Mouse (Mus musculus) cortical plate, adult 2 months (tissue): ENCODE data around the gene Nudt16l1. TPM values are rescaled to one million over a fixed set of nuclear protein-coding genes. Genes with fewer than 3 reads are reported as not detected.
A peak's percentile ranks its signal among the peaks of the same experiment; 100 is the strongest.

Experiments used
- H3K27ac ChIP-seq: fragments of 200-500 bp; 2 replicates; pipeline ENCODE4 v1.5.1; 2012; ENCODE audit warnings: low read length, control low read depth, inconsistent platforms; ENCODE audit not compliant: insufficient read depth
- H3K4me1 ChIP-seq: fragments of 200-500 bp; 2 replicates; pipeline ENCODE4 v1.6.1; 2011; ENCODE audit warnings: low read length; ENCODE audit not compliant: control insufficient read depth, insufficient read depth
- H3K4me3 ChIP-seq: fragments of 200-500 bp; 2 replicates; pipeline ENCODE4 v1.5.1; 2011; ENCODE audit warnings: mild to moderate bottlenecking, low read length, control low read depth; ENCODE audit not compliant: insufficient read depth
- CTCF ChIP-seq: fragments of 200-500 bp; IDR thresholded peaks from 2 replicates; pipeline ENCODE4 v1.5.1; 2011; ENCODE audit warnings: mild to moderate bottlenecking, control low read depth, low read length; ENCODE audit not compliant: insufficient read depth; ENCODE audit errors: extremely low read depth
- POLR2A ChIP-seq: fragments of 200-500 bp; IDR thresholded peaks from 2 replicates; pipeline ENCODE4 v1.6.1; 2011; ENCODE audit warnings: mild to moderate bottlenecking, low read length, control low read depth; ENCODE audit not compliant: insufficient read depth; ENCODE audit errors: extremely low read depth
- polyA plus RNA-seq: library from polyadenylated mRNA; depleted of rRNA; stranded (reverse); fragments of >200 nt; gene quantifications from 2 replicates; pipeline ENCODE4 v1.2.3, GENCODE M21; 2012; rRNA removed

Gene Nudt16l1
- polyA plus RNA-seq, 1 experiment, result 102 TPM

GRCm38 (mm10) chr16:4968426-4968825, 29.9 kb downstream of the Nudt16l1 start:
- H3K4me1 ChIP-seq, result no peaks in the 10 kb centered on the region
- H3K4me3 ChIP-seq, result no peak overlapping the region
- no peak overlapping the region for H3K27ac ChIP-seq
- no peak for TF ChIP-seq CTCF
- TF ChIP-seq POLR2A, result no peak

GRCm38 (mm10) chr16:4969055-4969843, 30.7 kb downstream of the Nudt16l1 start:
- no peaks in the 10 kb centered on the region for H3K4me1 ChIP-seq
- no peak overlapping the region for H3K4me3 ChIP-seq
- no peak overlapping the region for H3K27ac ChIP-seq
- TF ChIP-seq POLR2A (no peak), CTCF (no peak)

DNA sequence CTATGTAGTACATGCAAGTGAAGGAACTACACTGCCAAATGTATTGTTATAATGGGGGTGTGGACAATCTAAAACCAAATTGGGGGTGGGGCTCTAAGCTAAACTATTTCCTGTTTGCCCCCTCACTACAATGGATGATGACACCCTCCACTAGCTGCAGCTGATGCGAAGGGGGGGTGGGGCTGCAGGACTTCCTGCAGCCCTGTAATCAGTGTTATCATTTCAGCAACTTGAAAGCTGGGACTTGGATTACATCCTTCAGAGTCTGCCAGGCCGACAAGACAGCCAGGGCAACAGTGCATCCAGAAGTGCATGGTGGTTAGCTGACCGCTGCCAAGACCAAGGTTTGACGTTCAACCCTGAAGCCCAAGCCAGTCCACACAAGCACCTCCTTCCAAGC, 33.1 kb downstream of the Nudt16l1 start:
- 0 out of 2 replicates have a peak, but pooled peaks cover 2% of the 10 kb centered on the region for H3K4me1 ChIP-seq
- no peak overlapping the region for H3K4me3 ChIP-seq
- TF ChIP-seq POLR2A (no peak), CTCF (no peak)
- H3K27ac ChIP-seq, result no peak overlapping the region

DNA sequence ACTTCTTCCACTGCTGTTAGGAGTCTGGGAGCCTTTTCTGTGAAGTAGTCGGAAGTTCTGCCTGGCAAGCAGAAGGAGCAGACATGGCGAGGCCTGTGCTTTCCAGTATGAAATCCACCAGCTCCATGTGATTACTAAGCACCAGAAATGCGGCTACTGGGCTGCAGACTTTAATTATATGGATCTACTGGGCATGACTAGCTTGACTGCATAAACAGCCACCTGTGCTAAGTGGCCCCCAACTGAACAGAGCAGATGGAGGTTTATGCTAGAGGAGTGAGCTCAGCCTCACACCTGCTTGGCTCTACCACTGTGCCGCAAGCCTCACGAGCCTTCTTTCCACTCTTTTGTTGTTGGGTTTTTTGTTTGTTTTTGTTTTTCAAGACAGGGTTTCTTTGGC, 36.0 kb downstream of the Nudt16l1 start:
- no peak overlapping the region for H3K27ac ChIP-seq
- H3K4me3 ChIP-seq, result no peak overlapping the region
- TF ChIP-seq CTCF (no peak), POLR2A (no peak)
- peaks cover 14% of the 10 kb centered on the region for H3K4me1 ChIP-seq

DNA sequence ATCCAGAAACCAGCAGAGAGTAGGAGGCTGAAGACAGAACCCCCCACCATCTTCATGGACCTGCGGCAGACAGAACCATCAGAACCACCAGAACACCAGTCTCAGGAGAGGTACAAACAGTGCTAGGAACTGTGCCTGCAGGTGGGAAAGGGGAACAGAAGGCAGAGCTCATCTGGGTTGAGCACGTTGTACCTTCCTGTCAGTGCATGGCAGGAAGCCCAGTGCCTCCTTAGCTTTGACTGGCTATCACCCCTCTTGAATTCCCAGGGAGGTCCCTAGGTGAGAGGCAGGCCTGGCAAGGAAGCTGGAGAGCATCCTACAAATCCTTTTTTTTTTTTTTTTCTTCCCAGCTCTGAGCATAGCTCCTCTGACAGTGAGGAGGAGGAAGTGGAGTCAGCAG, 37.6 kb downstream of the Nudt16l1 start:
- no peak for TF ChIP-seq POLR2A
- no peak for TF ChIP-seq CTCF
- Histone ChIP-seq H3K4me1 (peaks cover 14% of the 10 kb centered on the region), H3K27ac (no peak overlapping the region), H3K4me3 (no peak overlapping the region)

DNA sequence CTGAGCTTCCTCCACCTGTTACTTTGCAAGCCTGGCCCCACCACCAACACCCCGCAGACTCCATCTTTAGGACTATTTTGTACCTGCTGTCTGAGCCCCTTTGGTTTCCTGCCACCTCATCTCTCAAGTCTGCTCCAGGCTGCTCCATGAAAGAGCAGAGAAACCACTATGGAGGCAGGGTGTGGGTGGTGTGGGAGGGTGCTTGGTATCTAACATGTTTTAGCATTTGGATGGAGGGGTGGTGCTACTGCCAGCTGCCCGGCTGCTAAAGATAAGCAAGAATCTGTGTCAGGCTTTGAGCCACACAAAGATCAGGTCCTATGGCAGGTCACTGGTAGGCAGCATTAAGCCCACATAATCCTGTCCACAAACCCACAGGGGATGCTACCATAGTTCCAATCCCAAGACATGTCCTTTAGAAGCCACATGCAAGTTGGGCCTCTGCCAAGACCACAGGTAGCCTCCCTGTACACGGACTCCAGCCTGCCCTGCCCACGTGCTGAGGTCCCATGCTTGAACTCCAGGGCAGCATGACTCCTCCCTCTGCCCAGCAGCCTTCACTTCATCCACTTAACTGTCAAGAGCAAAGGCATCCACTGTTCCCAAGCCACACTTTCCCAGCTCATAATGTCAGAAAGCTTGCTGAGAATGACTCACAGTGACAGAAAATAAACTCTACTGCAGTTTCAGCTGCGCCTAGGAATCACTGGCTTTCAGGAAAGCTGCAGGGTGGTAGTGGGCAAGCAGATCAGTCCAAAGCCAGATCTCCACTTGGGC, 39.9 kb downstream of the Nudt16l1 start:
- H3K4me3 ChIP-seq, result no peak overlapping the region
- peaks cover 14% of the 10 kb centered on the region for H3K4me1 ChIP-seq
- TF ChIP-seq POLR2A (no peak), CTCF (no peak)
- peak overlapping the region; percentile 82 for H3K27ac ChIP-seq

DNA sequence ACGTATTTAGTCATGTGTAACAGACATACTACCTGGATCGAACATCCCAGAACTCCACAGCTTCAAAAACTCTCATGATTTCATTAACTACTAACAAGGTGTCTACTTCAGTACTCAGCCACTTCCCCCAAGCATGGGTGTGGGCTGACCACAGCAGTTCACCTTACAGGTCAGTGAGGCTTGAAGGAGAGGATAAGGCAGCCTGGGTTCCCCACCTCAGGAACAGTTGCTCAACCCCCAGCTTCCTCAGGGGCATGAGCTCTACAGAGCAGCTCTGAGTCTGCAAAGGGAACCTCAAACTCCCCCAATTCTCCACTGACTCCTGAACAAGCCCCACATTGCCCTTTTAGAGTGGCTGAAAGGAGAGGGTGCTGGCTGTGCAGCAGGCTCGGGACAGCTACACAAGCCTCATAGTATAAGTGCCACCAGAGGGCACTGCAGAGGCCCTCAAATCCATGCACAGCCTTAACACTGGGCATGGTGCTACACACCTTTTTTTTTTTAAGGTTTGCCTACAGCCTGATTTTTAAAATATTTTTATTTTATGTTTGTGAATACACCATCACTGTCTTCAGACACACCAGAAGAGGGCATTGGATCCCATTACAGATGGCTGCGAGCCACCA, 41.3 kb downstream of the Nudt16l1 start:
- Histone ChIP-seq H3K4me3 (no peak overlapping the region), H3K4me1 (peaks cover 14% of the 10 kb centered on the region), H3K27ac (no peak overlapping the region)
- no peak for TF ChIP-seq POLR2A
- peak; percentile 46 for TF ChIP-seq CTCF

DNA sequence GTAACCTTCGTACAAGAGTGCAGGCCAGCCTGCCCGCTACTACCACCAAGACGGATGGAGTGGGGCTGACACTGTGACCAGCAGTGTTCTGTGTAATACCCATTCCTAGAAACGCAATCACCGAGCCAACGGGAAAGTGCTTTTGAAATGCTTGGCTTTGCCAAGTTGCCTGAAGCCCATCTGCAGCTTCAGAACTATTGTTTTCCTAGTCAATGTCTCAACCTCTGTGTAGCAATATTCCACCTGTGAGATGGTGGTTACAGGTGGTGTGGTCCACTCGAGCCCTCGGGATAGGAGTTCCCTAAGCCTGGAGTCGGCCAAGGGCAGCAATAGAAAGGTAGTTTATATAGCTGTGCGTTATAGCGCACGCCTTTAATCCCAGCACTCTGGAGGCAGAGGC, 46.2 kb downstream of the Nudt16l1 start:
- H3K4me3 ChIP-seq, result no peak overlapping the region
- no peaks in the 10 kb centered on the region for H3K4me1 ChIP-seq
- H3K27ac ChIP-seq, result no peak overlapping the region
- no peak for TF ChIP-seq CTCF

Other genes starting within 250 kb of the Nudt16l1 start
- 25.5 and 25.7 TPM in 2 replicates for gene Nmral1, start 219.4 kb upstream of the Nudt16l1 start, polyA plus RNA-seq
- gene Hmox2, start 212.4 kb upstream of the Nudt16l1 start, polyA plus RNA-seq, result 108 TPM in 2 replicates
- gene Cdip1, start 148.5 kb upstream of the Nudt16l1 start, polyA plus RNA-seq, result 203 and 214 TPM in 2 replicates
- not detected in 2 replicates for gene 4930562C15Rik, start 103.3 kb upstream of the Nudt16l1 start, polyA plus RNA-seq
- 58.4 and 59.4 TPM in 2 replicates for gene Ubald1, start 58.4 kb upstream of the Nudt16l1 start, polyA plus RNA-seq
- 229 and 239 TPM in 2 replicates for gene Mgrn1, start 52.5 kb upstream of the Nudt16l1 start, polyA plus RNA-seq
- 101 and 118 TPM in 2 replicates for gene Anks3, start 25.4 kb downstream of the Nudt16l1 start, polyA plus RNA-seq
- not detected in 2 replicates for gene Sept12, start 59.1 kb downstream of the Nudt16l1 start, polyA plus RNA-seq
- gene Smim22, start 68.5 kb downstream of the Nudt16l1 start, polyA plus RNA-seq, result 3.1 TPM in 1 of 2 replicates, not detected in the other
- gene Rogdi, start 74.8 kb downstream of the Nudt16l1 start, polyA plus RNA-seq, result 300 and 341 TPM in 2 replicates
- gene Glyr1, start 111.1 kb downstream of the Nudt16l1 start, polyA plus RNA-seq, result 146 and 157 TPM in 2 replicates
- 30.3 and 30.4 TPM in 2 replicates for gene Ubn1, start 111.3 kb downstream of the Nudt16l1 start, polyA plus RNA-seq
- gene Ppl, start 193.7 kb downstream of the Nudt16l1 start, polyA plus RNA-seq, result 0.25 and 0.42 TPM in 2 replicates
- gene Sec14l5, start 208.3 kb downstream of the Nudt16l1 start, polyA plus RNA-seq, result 12.2 and 15.4 TPM in 2 replicates